Mouse (Mus musculus) ES-Bruce4 (cell line): ENCODE results near the gene Nynrin.

Experiments
- CTCF ChIP-seq: IDR thresholded peaks from one replicate; pipeline ENCODE4 v1.8.1; 2011; ENCODE audit warnings: low read depth, low read length
- EP300 ChIP-seq: IDR thresholded peaks from 2 replicates; pipeline ENCODE4 v1.6.1; 2011; ENCODE audit warnings: low read depth, low read length; ENCODE audit not compliant: insufficient read depth
- POLR2A ChIP-seq: IDR thresholded peaks from one replicate; pipeline ENCODE4 v1.8.1; 2011; ENCODE audit warnings: low read length; ENCODE audit not compliant: insufficient read depth

DNA sequence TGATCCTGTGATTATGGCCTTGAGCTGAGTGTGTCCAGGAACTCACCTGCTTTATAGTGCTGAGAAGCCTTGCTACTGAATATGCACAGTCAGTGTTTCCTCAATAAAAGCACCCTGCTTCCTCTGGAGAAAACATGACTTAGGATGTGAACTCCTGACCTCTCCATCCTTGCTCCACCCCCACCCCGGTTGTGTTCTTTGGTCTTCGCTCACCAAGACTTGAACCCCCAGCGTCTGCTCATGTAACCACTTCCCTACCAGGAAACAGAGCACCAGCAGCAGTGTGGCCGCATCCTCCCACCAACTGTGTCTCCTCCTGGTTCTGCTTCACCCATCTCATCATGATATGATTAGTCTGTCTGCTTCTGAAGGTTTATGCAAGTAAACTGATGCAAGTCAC, 59.6 kb downstream of the Nynrin start:
- TF ChIP-seq POLR2A, result no peak
- no peak for TF ChIP-seq CTCF
- TF ChIP-seq EP300, result no peak
